Mouse (Mus musculus) MEL (cell line): ENCODE measurements at regions not wholly inside any gene's neighbourhood (a gene's known extent, or its start where the extent isn't known, plus 50 kb on each side); places are given as distances from the start of the nearest gene placed in this dataset.

Experiments
- GATA1 ChIP-seq: IDR thresholded peaks from 2 replicates; pipeline ENCODE4 v1.6.1; 2011; ENCODE audit warnings: low read depth, low read length, improper control_type of control experiment
- MEF2A ChIP-seq: IDR thresholded peaks from 2 replicates; pipeline ENCODE4 v1.6.1; 2014; ENCODE audit warnings: low read depth, mild to moderate bottlenecking, inconsistent platforms, low read length, improper control_type of control experiment; ENCODE audit not compliant: poor library complexity, insufficient replicate concordance, severe bottlenecking; ENCODE audit errors: extremely low read depth

GRCm38 (mm10) chr9:33903991-33904570, 581.6 kb upstream of the Kirrel3 start:
- TF ChIP-seq MEF2A (no peak), GATA1 (no peak)
